Mouse (Mus musculus) liver, postnatal 0 days (tissue): ENCODE data around the gene Rasgef1c. TPM values are rescaled to one million over a fixed set of nuclear protein-coding genes. Genes with fewer than 3 reads are reported as not detected.

Source experiments
- ATAC-seq: fragments of 200-750 bp; cut with Nextera tagmentation; 2 replicates; pipeline ENCODE4 v1.8.0; 2017; ENCODE audit warnings: mild to moderate bottlenecking, moderate library complexity
- DNase-seq: peaks from one replicate; pipeline ENCODE4 v3.0.0-alpha.2; 2016
- H3K27ac ChIP-seq: fragments of 300-500 bp; sonication (generic); 2 replicates; pipeline ENCODE4 v1.5.1; 2014; ENCODE audit warnings: antibody characterized with exemption, moderate library complexity, mild to moderate bottlenecking, low read depth
- H3K27me3 ChIP-seq: fragments of 300-500 bp; sonication (generic); 2 replicates; pipeline ENCODE4 v1.6.1; 2014; ENCODE audit warnings: low read length, control low read depth, mixed read lengths; ENCODE audit not compliant: insufficient read depth
- H3K36me3 ChIP-seq: fragments of 300-500 bp; sonication (generic); replicated peaks from 2 replicates; pipeline ENCODE4 v1.6.1; 2014; ENCODE audit warnings: mild to moderate bottlenecking, control low read depth, low read length, moderate library complexity, mixed read lengths; ENCODE audit not compliant: insufficient read depth
- H3K4me1 ChIP-seq: fragments of 300-500 bp; sonication (generic); 2 replicates; pipeline ENCODE4 v1.6.1; 2014; ENCODE audit warnings: antibody characterized with exemption, mild to moderate bottlenecking, control low read depth; ENCODE audit not compliant: insufficient read depth
- H3K4me2 ChIP-seq: fragments of 300-500 bp; sonication (generic); 2 replicates; pipeline ENCODE4 v1.6.1; 2014; ENCODE audit warnings: low read depth, mild to moderate bottlenecking, low read length, moderate library complexity, mixed read lengths
- H3K4me3 ChIP-seq: fragments of 300-500 bp; sonication (generic); 2 replicates; pipeline ENCODE4 v1.5.1; 2014; ENCODE audit warnings: low read depth, low read length
- H3K9ac ChIP-seq: fragments of 300-500 bp; sonication (generic); replicated peaks from 2 replicates; pipeline ENCODE4 v1.6.1; 2014; ENCODE audit warnings: mild to moderate bottlenecking, moderate library complexity
- H3K9me3 ChIP-seq: fragments of 300-500 bp; sonication (generic); 2 replicates; pipeline ENCODE4 v1.6.1; 2016; ENCODE audit warnings: mild to moderate bottlenecking, control low read depth, low read length, mixed read lengths
- CTCF ChIP-seq: sonication (generic); IDR thresholded peaks from 2 replicates; pipeline ENCODE4 v1.5.1; 2016; ENCODE audit warnings: antibody characterized with exemption, low read depth
- EP300 ChIP-seq: IDR thresholded peaks from 2 replicates; pipeline ENCODE4 v1.6.1; 2016; ENCODE audit warnings: antibody characterized with exemption, low read depth, mild to moderate bottlenecking
- WGBS: fragments of 180-500 bp; shearing (Covaris S2); extraction: QIAGEN DNeasy Blood & Tissue Kit; methylation state at CpG from one replicate; pipeline ENCODE4 v1.1.7; 2014; ENCODE audit not compliant: insufficient replicate concordance; 5-methylcytosine and 5-hydroxymethylcytosine counted together
- polyA plus RNA-seq: library from polyadenylated mRNA; unstranded; fragments of >200 nt; fragmentation: Nextera tagmentation; extraction: Ambion mirVana; gene quantifications from 2 replicates; pipeline ENCODE4 v1.2.1, GENCODE M21; 2015

Gene Rasgef1c
- polyA plus RNA-seq, 1 experiment from 2014 or later = not detected

- Histone ChIP-seq H3K36me3 (no peaks in the 10 kb centered on the region), H3K9ac (no peak overlapping the region), H3K4me2 (no peak overlapping the region), H3K4me1 (no peaks in the 10 kb centered on the region), H3K9me3 (no peaks in the 10 kb centered on the region), H3K27me3 (no peaks in the 10 kb centered on the region), H3K27ac (no peak overlapping the region), H3K4me3 (no peak overlapping the region)
- 65% methylated on average over 15 of the region's 15 CpGs for WGBS
- DNase-seq = no peak
- no peak for ATAC-seq
- TF ChIP-seq CTCF = no peak
- TF ChIP-seq EP300 = no peak
These were observed 17.0 kb downstream of the Rasgef1c start for GRCm38 (mm10) chr11:49918521-49919180.

- WGBS = 42% methylated on average over 6 of the region's 6 CpGs
- H3K4me1 ChIP-seq = no peaks in the 10 kb centered on the region
- no peaks in the 10 kb centered on the region for H3K36me3 ChIP-seq
- no peak for TF ChIP-seq EP300
- no peak for TF ChIP-seq CTCF
- ATAC-seq (no peak), DNase-seq (no peak)
- H3K9ac ChIP-seq = no peak overlapping the region
- no peak overlapping the region for H3K27ac ChIP-seq
- H3K4me2 ChIP-seq = no peak overlapping the region
- H3K27me3 ChIP-seq = no peaks in the 10 kb centered on the region
- no peaks in the 10 kb centered on the region for H3K9me3 ChIP-seq
- no peak overlapping the region for H3K4me3 ChIP-seq
These were observed 17.7 kb downstream of the Rasgef1c start for GRCm38 (mm10) chr11:49919304-49919703.

- no peak overlapping the region for H3K4me3 ChIP-seq
- 87% methylated on average over 9 of the region's 9 CpGs for WGBS
- H3K9me3 ChIP-seq = no peaks in the 10 kb centered on the region
- H3K4me2 ChIP-seq = no peak overlapping the region
- H3K9ac ChIP-seq = no peak overlapping the region
- H3K27me3 ChIP-seq = 0 out of 2 replicates have a peak, but pooled peaks cover 2% of the 10 kb centered on the region
- ATAC-seq = no peak
- no peaks in the 10 kb centered on the region for H3K36me3 ChIP-seq
- TF ChIP-seq CTCF (no peak), EP300 (no peak)
- no peak overlapping the region for H3K27ac ChIP-seq
- no peak for DNase-seq
- no peaks in the 10 kb centered on the region for H3K4me1 ChIP-seq
These were observed 21.9 kb downstream of the Rasgef1c start for GRCm38 (mm10) chr11:49923539-49923938.

GRCm38 (mm10) chr11:49926183-49926582, 24.5 kb downstream of the Rasgef1c start:
- DNase-seq (peak; percentile 35), ATAC-seq (no peak)
- H3K4me2 ChIP-seq = no peak overlapping the region
- WGBS = 62% methylated on average over 7 of the region's 7 CpGs
- H3K9me3 ChIP-seq = no peaks in the 10 kb centered on the region
- TF ChIP-seq EP300 (no peak), CTCF (no peak)
- H3K27me3 ChIP-seq = 0 out of 2 replicates have a peak, but pooled peaks cover 2% of the 10 kb centered on the region
- H3K4me3 ChIP-seq = no peak overlapping the region
- H3K9ac ChIP-seq = no peak overlapping the region
- H3K4me1 ChIP-seq = no peaks in the 10 kb centered on the region
- H3K36me3 ChIP-seq = no peaks in the 10 kb centered on the region
- no peak overlapping the region for H3K27ac ChIP-seq

- no peak overlapping the region for H3K4me3 ChIP-seq
- H3K9ac ChIP-seq = no peak overlapping the region
- no peak overlapping the region for H3K4me2 ChIP-seq
- no peak for TF ChIP-seq CTCF
- 0 out of 2 replicates have a peak, but pooled peaks cover 2% of the 10 kb centered on the region for H3K27me3 ChIP-seq
- no peaks in the 10 kb centered on the region for H3K9me3 ChIP-seq
- H3K4me1 ChIP-seq = no peaks in the 10 kb centered on the region
- ATAC-seq = no peak
- WGBS = 52% methylated on average over 4 of the region's 4 CpGs
- no peaks in the 10 kb centered on the region for H3K36me3 ChIP-seq
- no peak overlapping the region for H3K27ac ChIP-seq
- DNase-seq = no peak
These were observed 25.5 kb downstream of the Rasgef1c start for GRCm38 (mm10) chr11:49927169-49927568.

GRCm38 (mm10) chr11:49927670-49928069, 26.0 kb downstream of the Rasgef1c start:
- DNase-seq (no peak), ATAC-seq (no peak)
- no peaks in the 10 kb centered on the region for H3K36me3 ChIP-seq
- H3K4me1 ChIP-seq = no peaks in the 10 kb centered on the region
- no peaks in the 10 kb centered on the region for H3K9me3 ChIP-seq
- H3K4me3 ChIP-seq = no peak overlapping the region
- H3K27ac ChIP-seq = no peak overlapping the region
- 0 out of 2 replicates have a peak, but pooled peaks cover 2% of the 10 kb centered on the region for H3K27me3 ChIP-seq
- 68% methylated on average over 6 of the region's 6 CpGs for WGBS
- H3K9ac ChIP-seq = no peak overlapping the region
- no peak overlapping the region for H3K4me2 ChIP-seq
- no peak for TF ChIP-seq EP300
- TF ChIP-seq CTCF = no peak
